Mouse (Mus musculus): ENCODE results near the gene Xirp1.

- TF ChIP-seq E2F4 (IDR thresholded peaks at IDR 0.05; ENCODE audit: insufficient replicate concordance, low read depth, low read length) (no peak), ETS1 (conservative IDR thresholded peaks at IDR 0.05; ENCODE audit: low read depth, low read length) (no peak), MXI1 (IDR thresholded peaks at IDR 0.05; ENCODE audit: low read depth, low read length) (no peak; the same call in 1 of the 2 replicates), POLR2A (IDR thresholded peaks at IDR 0.05; ENCODE audit: low read depth, low read length) (peak; percentile 27; the same call in 1 of the 2 replicates), NELFE (IDR thresholded peaks at IDR 0.05; ENCODE audit: low read depth, low read length) (no peak), MAFK (IDR thresholded peaks at IDR 0.05; ENCODE audit: insufficient replicate concordance, low read length) (no peak), ZMIZ1 (IDR thresholded peaks at IDR 0.05; ENCODE audit: low read depth, low read length) (no peak), USF1 (IDR thresholded peaks at IDR 0.05; ENCODE audit: low read depth, low read length) (no peak)
These were observed 45.8 kb downstream of the Xirp1 start for GRCm38 (mm10) chr9:119977557-119978060.
